Comparison of ENCODE assay signal across 8 mouse cellular contexts in genomic region chr16:77013427-77014320, GRCm38 (mm10). TPM values are rescaled to one million over a fixed set of nuclear protein-coding genes. Genes with fewer than 3 reads are reported as not detected.
DNase-seq lines count a peak whose midpoint lies in the region; ATAC-seq and TF ChIP-seq lines count a peak whose summit lies in the region.

Gene Usp25, plus strand, starts transcription at chr16:77013706.

- peaks cover 11% of the 10 kb centered on the region for H3K36me3 ChIP-seq in G1E (replicated peaks)
- H3K36me3 ChIP-seq in forebrain, postnatal 0 days (ENCODE audit: insufficient read depth) = no peaks in the 10 kb centered on the region
- H3K36me3 ChIP-seq in lung, embryonic 15.5 days = no peaks in the 10 kb centered on the region
- no peaks in the 10 kb centered on the region for H3K36me3 ChIP-seq in thymus, adult 2 months (ENCODE audit: control insufficient read depth, insufficient read depth, low read length)

- DNase-seq in G1E (ENCODE audit: low spot score) = peak; percentile 79
- DNase-seq in cerebellum, adult 2 months = peak; percentile 87 to 90
- DNase-seq in forebrain, postnatal 0 days = peak; percentile 65
- peak; percentile 90 to 91 for DNase-seq in heart, postnatal 36 days
- DNase-seq in layer of hippocampus, adult 8-10 months (ENCODE audit: low spot score in 2 of 2) = peak; percentile 74 to 78
- peak; percentile 94 for DNase-seq in thymus, adult 2 months

- peak within 1 kb of the TSS; percentile 74 for H3K9ac ChIP-seq in forebrain, postnatal 0 days
- H3K9ac ChIP-seq in lung, embryonic 15.5 days = peak within 1 kb of the TSS; percentile 89

- WGBS in cerebellum, adult 2 months = under 1% methylated on average over 116 of the region's 126 CpGs
- WGBS in forebrain, postnatal 0 days = under 1% methylated on average over 112 of the region's 126 CpGs
- WGBS in lung, embryonic 15.5 days = 0% methylated on average over 83 of the region's 126 CpGs
- WGBS in olfactory bulb, adult 2 months = under 1% methylated on average over 126 of the region's 126 CpGs
- WGBS in thymus, adult 2 months = under 1% methylated on average over 113 of the region's 126 CpGs

- TF ChIP-seq CTCF in G1E (IDR thresholded peaks at IDR 0.05; ENCODE audit: low read depth, low read length) = no peak
- no peak for TF ChIP-seq CTCF in cerebellum, adult 2 months (IDR thresholded peaks at IDR 0.05; ENCODE audit: borderline replicate concordance, insufficient read depth, low read depth, low read length)
- TF ChIP-seq CTCF in forebrain, postnatal 0 days (IDR thresholded peaks at IDR 0.05; ENCODE audit: low read depth) = peak; percentile 17; the same call in 1 of the 2 replicates
- no peak for TF ChIP-seq CTCF in olfactory bulb, adult 2 months (IDR thresholded peaks at IDR 0.05; ENCODE audit: insufficient read depth, low read depth, low read length)
- TF ChIP-seq CTCF in thymus, adult 2 months (IDR thresholded peaks at IDR 0.05; ENCODE audit: borderline replicate concordance, control insufficient read depth, extremely low read depth, insufficient read depth, low read length, poor library complexity) = no peak

- intact Hi-C loops in heart, postnatal 36 days (cut with DNase I) = loop anchor here (5.0 to 10.0 kb wide), 5 partner anchors 49 to 1361 kb away; partner anchors contain the start of genes Btg3 and Nrip1

- peaks cover 2% of the 10 kb centered on the region; the same call in 1 of the 2 replicates for H3K27me3 ChIP-seq in G1E (ENCODE audit: insufficient read depth, low read length)
- H3K27me3 ChIP-seq in cerebellum, adult 2 months (ENCODE audit: control insufficient read depth, insufficient read depth, low read length) = no peaks in the 10 kb centered on the region
- no peaks in the 10 kb centered on the region for H3K27me3 ChIP-seq in forebrain, postnatal 0 days (ENCODE audit: insufficient read depth, low read length)
- H3K27me3 ChIP-seq in lung, embryonic 15.5 days = no peaks in the 10 kb centered on the region
- no peaks in the 10 kb centered on the region for H3K27me3 ChIP-seq in thymus, adult 2 months (ENCODE audit: control insufficient read depth, insufficient read depth, low read length)

- peak within 1 kb of the TSS; percentile 90 for H3K4me3 ChIP-seq in G1E (ENCODE audit: low read depth, low read length)
- peak within 1 kb of the TSS; percentile 68 for H3K4me3 ChIP-seq in cerebellum, adult 2 months (replicated peaks; ENCODE audit: insufficient read depth, low read depth, low read length)
- peak within 1 kb of the TSS; percentile 79 for H3K4me3 ChIP-seq in forebrain, postnatal 0 days (ENCODE audit: low read depth, low read length)
- H3K4me3 ChIP-seq in lung, embryonic 15.5 days = peak within 1 kb of the TSS; percentile 92
- H3K4me3 ChIP-seq in olfactory bulb, adult 2 months (ENCODE audit: insufficient read depth, low read depth, low read length) = peak within 1 kb of the TSS; percentile 66
- H3K4me3 ChIP-seq in thymus, adult 2 months (ENCODE audit: control insufficient read depth, insufficient read depth, low read length) = peak within 1 kb of the TSS; percentile 85

- peak within 1 kb of the TSS; percentile 76 for H3K4me2 ChIP-seq in forebrain, postnatal 0 days (ENCODE audit: low read depth)
- peak within 1 kb of the TSS; percentile 64 for H3K4me2 ChIP-seq in lung, embryonic 15.5 days

- TF ChIP-seq POLR2A in cerebellum, adult 2 months (IDR thresholded peaks at IDR 0.05; ENCODE audit: borderline replicate concordance, insufficient read depth, low read length) = peak; percentile 65
- peak; percentile 1; the same call in 1 of the 2 replicates for TF ChIP-seq POLR2A in olfactory bulb, adult 2 months (IDR thresholded peaks at IDR 0.05; ENCODE audit: insufficient read depth, low read depth, low read length)
- no peak for TF ChIP-seq POLR2A in thymus, adult 2 months (IDR thresholded peaks at IDR 0.05; ENCODE audit: control insufficient read depth, extremely low read depth, insufficient read depth, low read length, poor library complexity)

- peak; percentile 88 for ATAC-seq in G1E (ENCODE audit: extremely low read depth, insufficient number of reproducible peaks, low FRiP score, poor library complexity, severe bottlenecking)
- peak; percentile 86 for ATAC-seq in forebrain, postnatal 0 days
- peak; percentile 97 for ATAC-seq in lung, embryonic 15.5 days (ENCODE audit: borderline replicate concordance, extremely low read depth, low FRiP score, low TSS enrichment)

- peak within 1 kb of the TSS; percentile 29; the same call in 1 of the 2 replicates for H3K27ac ChIP-seq in cerebellum, adult 2 months (ENCODE audit: insufficient read depth, low read length)
- H3K27ac ChIP-seq in forebrain, postnatal 0 days (ENCODE audit: low read depth, low read length) = peak within 1 kb of the TSS; percentile 79
- peak within 1 kb of the TSS; percentile 96 for H3K27ac ChIP-seq in lung, embryonic 15.5 days
- no peak within 1 kb of the TSS for H3K27ac ChIP-seq in olfactory bulb, adult 2 months (ENCODE audit: insufficient read depth, low read depth, low read length)
- H3K27ac ChIP-seq in thymus, adult 2 months (ENCODE audit: control insufficient read depth, insufficient read depth, low read length) = peak within 1 kb of the TSS; percentile 35; the same call in 1 of the 2 replicates

- no peaks in the 10 kb centered on the region for H3K9me3 ChIP-seq in G1E (replicated peaks)
- no peaks in the 10 kb centered on the region for H3K9me3 ChIP-seq in forebrain, postnatal 0 days (ENCODE audit: low read length)
- no peaks in the 10 kb centered on the region for H3K9me3 ChIP-seq in lung, embryonic 15.5 days

- H3K4me1 ChIP-seq in G1E (ENCODE audit: insufficient read depth, low read depth, low read length) = peaks cover 29% of the 10 kb centered on the region
- H3K4me1 ChIP-seq in cerebellum, adult 2 months (ENCODE audit: control insufficient read depth, insufficient read depth, low read length) = peaks cover 3% of the 10 kb centered on the region; the same call in 1 of the 2 replicates
- H3K4me1 ChIP-seq in forebrain, postnatal 0 days (ENCODE audit: insufficient read depth) = peaks cover 8% of the 10 kb centered on the region
- peaks cover 19% of the 10 kb centered on the region for H3K4me1 ChIP-seq in lung, embryonic 15.5 days
- H3K4me1 ChIP-seq in olfactory bulb, adult 2 months (ENCODE audit: control insufficient read depth, insufficient read depth, low read length) = no peaks in the 10 kb centered on the region
- H3K4me1 ChIP-seq in thymus, adult 2 months (replicated peaks; ENCODE audit: control insufficient read depth, insufficient read depth, low read length) = peaks cover 14% of the 10 kb centered on the region

RNA-seq across cellular contexts. Expression of gene Usp25, which starts in this region (rescaled TPM):
- total RNA-seq in G1E (2014; fragmentation: Nextera tagmentation) = 71.8 and 85.6 TPM in 2 replicates
- total RNA-seq in G1E (2017) = 58.0 and 64.2 TPM in 2 replicates
- 35.0 and 45.0 TPM in 2 replicates for polyA plus RNA-seq in G1E (2012)
- 20.2 and 20.5 TPM in 2 replicates for polyA plus RNA-seq in cerebellum, adult 2 months (2012; rRNA removed)
- total RNA-seq in forebrain, postnatal 0 days (2014; rRNA removed) = 16.4 and 18.6 TPM in 2 replicates
- polyA plus RNA-seq in forebrain, postnatal 0 days (2015; fragmentation: Nextera tagmentation; extraction: Ambion mirVana) = 5.1 and 7.9 TPM in 2 replicates
- 10 to 100 TPM; 68.3 to 81.6 TPM for total RNA-seq in heart, postnatal 36 days (2021)
- 10 to 100 TPM; 31.4 to 36.0 (median 33.2) TPM for total RNA-seq in layer of hippocampus, adult 8-10 months (2022)
- 19.7 and 20.4 TPM in 2 replicates for polyA plus RNA-seq in lung, embryonic 15.5 days (2015; fragmentation: Nextera tagmentation; extraction: Ambion mirVana)
- polyA plus RNA-seq in olfactory bulb, adult 2 months (2012; ENCODE audit: insufficient read depth, insufficient read length, low replicate concordance, missing spikeins) = 242 TPM in 1 of 2 replicates, not detected in the other
- polyA plus RNA-seq in thymus, adult 2 months (2012; rRNA removed) = 29.7 and 35.5 TPM in 2 replicates
